Mouse (Mus musculus) hindbrain, embryonic 11.5 days (tissue): ENCODE data around the gene Best1. TPM values are rescaled to one million over a fixed set of nuclear protein-coding genes. Genes with fewer than 3 reads are reported as not detected.

Source experiments
- ATAC-seq: fragments of 200-750 bp; cut with Nextera tagmentation; 2 replicates; pipeline ENCODE4 v1.8.0; 2017; ENCODE audit warnings: mild to moderate bottlenecking, moderate TSS enrichment, moderate library complexity; ENCODE audit not compliant: low FRiP score
- DNase-seq: peaks from one replicate; pipeline ENCODE4 v3.0.0-alpha.2; 2015; ENCODE audit warnings: low spot score
- H3K27ac ChIP-seq: fragments of 300-500 bp; sonication (generic); 2 replicates; pipeline ENCODE4 v1.5.1; 2014; ENCODE audit warnings: mild to moderate bottlenecking, low read depth, low read length
- H3K27me3 ChIP-seq: fragments of 300-500 bp; sonication (generic); 2 replicates; pipeline ENCODE4 v1.6.1; 2014; ENCODE audit warnings: mild to moderate bottlenecking, low read length, moderate library complexity, mixed read lengths; ENCODE audit not compliant: control insufficient read depth, insufficient read depth
- H3K36me3 ChIP-seq: fragments of 300-500 bp; sonication (generic); 2 replicates; pipeline ENCODE4 v1.6.1; 2014; ENCODE audit warnings: mild to moderate bottlenecking, low read length, moderate library complexity, mixed read lengths; ENCODE audit not compliant: control insufficient read depth, insufficient read depth
- H3K4me1 ChIP-seq: fragments of 300-500 bp; sonication (generic); replicated peaks from 2 replicates; pipeline ENCODE4 v1.6.1; 2014; ENCODE audit warnings: low read length, mixed read lengths; ENCODE audit not compliant: control insufficient read depth, insufficient read depth
- H3K4me2 ChIP-seq: fragments of 300-500 bp; sonication (generic); replicated peaks from 2 replicates; pipeline ENCODE4 v1.6.1; 2014; ENCODE audit warnings: mild to moderate bottlenecking, low read depth, low read length
- H3K4me3 ChIP-seq: fragments of 300-500 bp; sonication (generic); 2 replicates; pipeline ENCODE4 v1.5.1; 2014; ENCODE audit warnings: low read depth, low read length
- H3K9ac ChIP-seq: fragments of 300-500 bp; sonication (generic); 2 replicates; pipeline ENCODE4 v1.6.1; 2014; ENCODE audit warnings: low read depth, low read length
- H3K9me3 ChIP-seq: fragments of 300-500 bp; sonication (generic); 2 replicates; pipeline ENCODE4 v1.6.1; 2016; ENCODE audit warnings: low read length; ENCODE audit not compliant: control insufficient read depth
- WGBS: fragments of 180-500 bp; shearing (Covaris S2); extraction: QIAGEN DNeasy Blood & Tissue Kit; methylation state at CpG from one replicate; pipeline ENCODE4 v1.1.7; 2014; 5-methylcytosine and 5-hydroxymethylcytosine counted together
- polyA plus RNA-seq: library from polyadenylated mRNA; unstranded; fragments of >200 nt; fragmentation: Nextera tagmentation; extraction: Ambion mirVana; gene quantifications from 2 replicates; pipeline ENCODE4 v1.2.1, GENCODE M21; 2014

Best1 gene
- polyA plus RNA-seq, 1 experiment from 2014 or later = 0.91 TPM

DNA sequence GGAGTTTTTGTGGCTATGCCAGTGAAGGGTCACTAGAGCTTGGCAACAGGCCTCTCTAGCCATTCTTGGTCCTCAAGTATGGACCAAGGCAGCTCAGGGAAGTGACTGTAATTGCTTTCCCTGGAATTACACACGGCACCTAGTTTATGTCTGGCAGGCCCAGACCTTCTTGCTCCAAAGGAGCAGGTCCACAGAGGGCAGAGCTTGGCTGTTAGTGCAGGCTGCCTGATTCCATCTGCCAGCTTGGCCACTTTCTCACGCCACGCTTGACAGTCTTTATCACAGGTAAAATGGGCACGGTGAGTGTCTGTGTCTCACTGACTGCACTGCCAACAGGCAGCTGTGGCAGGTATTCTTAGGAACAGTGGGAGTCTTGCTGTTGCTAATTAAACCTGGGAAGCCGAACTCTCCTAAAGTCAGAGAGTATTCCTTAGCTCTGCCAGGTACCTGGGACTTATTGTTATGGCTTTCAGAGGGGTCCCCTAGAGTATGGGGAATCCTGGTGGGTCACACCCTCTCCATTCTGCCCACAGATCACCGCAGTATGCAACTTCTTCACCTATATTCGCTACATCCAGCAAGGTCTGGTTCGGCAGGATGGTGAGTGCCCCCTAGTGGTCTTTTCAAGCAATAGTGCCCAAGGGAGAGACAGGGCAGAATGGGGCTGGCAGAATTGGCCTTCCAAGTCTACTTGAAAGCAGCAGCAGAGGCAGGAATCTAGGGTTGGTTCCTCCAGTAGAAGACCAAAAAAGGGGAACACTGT lies 32.0 kb upstream of the Best1 start:
- Histone ChIP-seq H3K4me3 (no peak overlapping the region), H3K4me2 (no peak overlapping the region), H3K9me3 (no peaks in the 10 kb centered on the region), H3K9ac (no peak overlapping the region), H3K36me3 (no peaks in the 10 kb centered on the region), H3K4me1 (no peaks in the 10 kb centered on the region), H3K27me3 (no peaks in the 10 kb centered on the region), H3K27ac (no peak overlapping the region)
- DNase-seq (peak; percentile 75), ATAC-seq (peak; percentile 53; the same call in 1 of the 2 replicates)
- WGBS = 38% methylated on average over 8 of the region's 8 CpGs

DNA sequence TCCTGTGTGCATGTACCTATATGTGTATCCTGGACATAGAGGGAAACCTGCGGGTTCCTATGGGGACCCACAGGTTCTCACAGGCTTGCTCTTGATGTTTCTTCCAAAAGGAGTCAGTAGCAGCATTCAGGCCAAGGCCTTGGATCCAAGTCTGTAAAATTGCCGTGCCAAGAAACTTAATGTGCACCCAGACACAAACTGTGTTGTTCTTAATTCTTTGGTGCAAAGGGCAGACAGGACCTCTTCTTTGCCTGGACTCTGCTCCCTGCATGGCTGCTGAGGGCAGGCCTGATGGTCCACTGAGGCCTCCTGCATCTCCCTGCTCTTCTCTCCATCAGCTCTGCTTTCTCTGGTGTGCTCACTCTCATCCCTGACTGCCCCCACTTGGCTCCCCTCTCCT lies 28.3 kb upstream of the Best1 start:
- Histone ChIP-seq H3K27ac (no peak overlapping the region), H3K4me3 (no peak overlapping the region), H3K27me3 (no peaks in the 10 kb centered on the region), H3K4me1 (no peaks in the 10 kb centered on the region), H3K4me2 (no peak overlapping the region), H3K9me3 (no peaks in the 10 kb centered on the region), H3K36me3 (no peaks in the 10 kb centered on the region), H3K9ac (no peak overlapping the region)
- DNase-seq (no peak), ATAC-seq (no peak)
- 89% methylated on average over 2 of the region's 2 CpGs for WGBS

DNA sequence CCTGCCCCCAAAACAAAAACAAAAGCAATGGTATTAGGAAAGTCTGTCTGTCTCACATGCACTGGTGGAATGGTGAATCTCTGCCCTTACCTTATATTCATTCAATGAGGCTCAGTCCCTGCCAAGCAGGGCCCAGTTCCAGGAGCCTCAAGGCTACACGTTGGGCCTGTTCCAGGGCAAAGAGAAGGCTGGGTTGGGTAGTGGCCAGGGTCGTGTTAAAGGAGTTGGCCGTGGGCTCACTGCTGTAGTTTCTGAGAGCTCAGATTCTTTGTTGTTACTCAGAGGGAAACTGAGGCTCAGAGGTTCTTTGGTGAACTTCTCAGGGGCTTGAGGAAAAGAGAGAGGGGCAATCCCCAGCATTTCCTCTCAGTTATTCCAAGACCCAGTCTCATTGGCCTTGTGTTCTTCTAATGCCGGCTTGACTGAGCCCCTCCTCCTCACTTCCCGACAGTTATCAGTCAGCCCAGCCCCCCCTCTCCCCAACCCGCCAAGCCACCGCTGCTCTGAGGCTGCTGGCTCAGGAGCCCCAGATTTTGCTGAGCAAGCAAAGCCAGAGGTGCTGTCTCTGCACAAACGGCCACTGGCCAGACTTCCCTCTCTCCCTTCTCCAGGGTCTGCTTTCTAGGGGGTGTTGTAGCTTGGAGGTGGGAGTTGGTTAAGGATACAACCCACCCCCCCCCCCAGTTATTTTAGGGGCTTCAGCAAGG lies 23.9 kb upstream of the Best1 start:
- Histone ChIP-seq H3K4me2 (no peak overlapping the region), H3K27ac (no peak overlapping the region; the same call in 1 of the 2 replicates), H3K9ac (no peak overlapping the region), H3K9me3 (no peaks in the 10 kb centered on the region), H3K27me3 (no peaks in the 10 kb centered on the region), H3K36me3 (no peaks in the 10 kb centered on the region), H3K4me1 (no peaks in the 10 kb centered on the region), H3K4me3 (no peak overlapping the region)
- 31% methylated on average over 8 of the region's 8 CpGs for WGBS
- ATAC-seq (peak; percentile 33; the same call in 1 of the 2 replicates), DNase-seq (no peak)

DNA sequence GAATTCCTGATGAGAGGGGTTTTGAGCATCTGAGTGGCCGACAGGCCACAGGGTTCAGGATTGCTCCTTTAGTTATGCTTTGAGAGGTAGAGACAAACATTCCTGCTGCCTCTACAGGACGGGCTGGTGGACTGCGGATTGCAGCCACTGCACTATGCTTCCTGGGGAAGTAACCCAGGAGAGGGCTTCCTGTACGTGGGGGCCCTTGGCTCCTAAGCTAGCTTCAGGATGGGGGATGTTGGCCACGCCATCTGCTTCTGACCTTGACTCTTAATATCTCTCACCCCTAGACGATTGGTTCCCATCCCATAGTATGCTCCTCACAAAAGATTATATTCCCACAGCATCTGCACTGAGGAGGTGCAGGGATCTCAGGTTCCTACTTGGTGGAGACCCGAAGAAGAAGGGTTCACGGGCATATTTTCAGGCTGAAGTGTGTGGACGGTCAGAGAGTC lies 21.9 kb upstream of the Best1 start:
- ATAC-seq = no peak
- H3K9me3 ChIP-seq = no peaks in the 10 kb centered on the region
- H3K27me3 ChIP-seq = peaks cover 7% of the 10 kb centered on the region; the same call in 1 of the 2 replicates
- no peak overlapping the region for H3K4me2 ChIP-seq
- DNase-seq = no peak
- H3K9ac ChIP-seq = no peak overlapping the region
- H3K4me3 ChIP-seq = no peak overlapping the region
- no peak overlapping the region for H3K27ac ChIP-seq
- 69% methylated on average over 9 of the region's 9 CpGs for WGBS
- no peaks in the 10 kb centered on the region for H3K36me3 ChIP-seq
- H3K4me1 ChIP-seq = peaks cover 3% of the 10 kb centered on the region; the same call in 1 of the 2 replicates

DNA sequence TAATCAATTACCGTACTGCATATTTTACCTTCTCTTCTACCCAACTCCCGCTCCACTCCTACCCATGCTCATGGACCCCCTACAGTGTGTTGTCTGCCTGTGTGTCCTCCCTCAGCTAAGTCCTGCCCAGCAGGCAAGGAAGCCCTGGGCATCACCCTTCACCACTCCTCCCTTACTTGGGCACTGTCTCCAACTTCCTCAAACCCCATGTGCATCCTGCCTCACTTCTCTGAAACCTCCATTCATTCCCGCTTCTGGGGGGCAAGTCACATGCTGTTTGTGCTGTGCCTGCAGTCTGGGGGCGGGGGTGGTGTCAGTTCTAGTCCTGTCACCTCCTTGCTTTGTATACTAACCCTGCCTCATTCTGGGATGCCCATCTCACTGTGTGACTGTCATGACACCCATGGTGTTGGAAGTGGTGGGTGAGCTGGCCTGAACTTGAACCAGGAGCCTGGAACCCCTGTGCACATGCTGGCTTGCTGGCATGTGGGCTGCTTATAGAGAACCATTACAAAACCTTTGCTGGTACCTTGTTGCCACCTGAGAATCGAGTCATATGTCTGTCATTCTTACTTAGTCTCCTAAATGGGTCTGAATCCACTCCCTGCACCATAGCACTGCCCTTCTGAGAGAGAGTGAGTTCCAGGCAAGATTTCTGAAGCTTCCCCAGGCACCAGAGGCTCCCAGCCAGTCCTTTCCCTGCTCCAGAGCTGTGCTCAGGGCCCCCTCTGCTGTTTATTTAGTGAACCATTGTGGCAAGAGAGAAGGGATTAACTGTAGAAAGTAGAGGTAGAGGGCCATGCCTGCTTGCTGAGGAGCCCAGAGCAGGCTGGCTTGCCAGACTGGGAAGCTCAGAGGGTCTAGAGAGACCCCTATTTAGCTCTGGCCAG lies 21.2 kb upstream of the Best1 start:
- ATAC-seq = no peak
- Histone ChIP-seq H3K27ac (no peak overlapping the region), H3K27me3 (peaks cover 7% of the 10 kb centered on the region; the same call in 1 of the 2 replicates), H3K9me3 (no peaks in the 10 kb centered on the region), H3K4me1 (peaks cover 3% of the 10 kb centered on the region; the same call in 1 of the 2 replicates), H3K4me3 (no peak overlapping the region), H3K36me3 (no peaks in the 10 kb centered on the region), H3K9ac (no peak overlapping the region), H3K4me2 (no peak overlapping the region)
- no peak for DNase-seq
- WGBS = 63% methylated on average over 5 of the region's 5 CpGs

DNA sequence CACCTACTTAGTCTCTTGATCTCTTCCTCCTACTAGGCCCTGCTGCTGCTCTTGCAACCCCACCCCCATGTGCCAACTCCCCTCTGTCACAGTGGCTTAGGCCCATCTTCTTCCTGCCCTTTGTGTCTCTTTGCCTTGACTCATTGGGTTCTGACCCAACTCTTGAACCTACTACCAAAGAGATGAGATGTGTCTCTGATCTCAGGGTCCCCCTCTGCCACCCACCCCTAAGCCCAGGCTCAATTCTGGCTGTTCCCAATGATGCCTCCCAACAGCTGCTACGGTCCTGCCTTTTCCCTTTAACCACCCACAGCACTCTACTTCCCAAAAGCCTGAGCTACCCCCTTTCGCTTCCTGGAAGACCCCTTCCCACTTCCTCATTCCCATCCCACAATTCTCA lies 20.5 kb upstream of the Best1 start:
- Histone ChIP-seq H3K4me3 (no peak overlapping the region), H3K4me1 (peaks cover 3% of the 10 kb centered on the region; the same call in 1 of the 2 replicates), H3K4me2 (no peak overlapping the region), H3K27ac (no peak overlapping the region), H3K9ac (no peak overlapping the region), H3K36me3 (no peaks in the 10 kb centered on the region), H3K27me3 (peaks cover 7% of the 10 kb centered on the region; the same call in 1 of the 2 replicates), H3K9me3 (no peaks in the 10 kb centered on the region)
- ATAC-seq (no peak), DNase-seq (no peak)
- 92% methylated on average over 2 of the region's 2 CpGs for WGBS

DNA sequence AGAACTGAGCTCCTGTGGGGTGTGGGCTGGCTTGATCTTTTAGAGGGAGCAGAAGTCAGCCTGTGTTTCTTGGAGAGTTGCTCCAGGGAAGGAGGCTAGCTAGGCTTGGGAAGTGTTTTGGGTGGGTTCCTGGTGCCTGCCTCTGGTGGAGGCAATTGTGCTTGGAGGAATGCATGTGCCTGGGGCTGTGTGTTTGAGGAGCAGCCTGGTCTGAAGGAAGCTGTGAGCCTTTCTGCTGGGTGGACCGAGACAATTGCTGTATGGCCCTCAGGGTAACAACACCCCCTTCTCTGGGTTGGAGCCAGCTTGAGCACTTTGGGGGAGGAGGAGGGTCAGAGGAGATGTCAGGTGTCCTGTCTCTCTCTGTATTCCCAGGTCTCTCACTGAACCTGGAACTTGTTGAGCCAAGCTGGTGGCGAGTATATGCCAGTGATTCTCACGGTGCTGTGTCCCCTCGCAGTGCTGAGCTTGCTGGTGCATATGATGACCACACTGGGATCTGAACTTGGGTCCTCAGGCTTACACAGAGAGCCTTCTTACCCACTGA lies 17.9 kb upstream of the Best1 start:
- Histone ChIP-seq H3K4me1 (peaks cover 3% of the 10 kb centered on the region; the same call in 1 of the 2 replicates), H3K27me3 (peaks cover 7% of the 10 kb centered on the region; the same call in 1 of the 2 replicates), H3K9ac (no peak overlapping the region), H3K4me2 (peak overlapping the region; percentile 69), H3K27ac (no peak overlapping the region), H3K9me3 (no peaks in the 10 kb centered on the region), H3K36me3 (no peaks in the 10 kb centered on the region), H3K4me3 (peak overlapping the region; percentile 41)
- DNase-seq = no peak
- WGBS = 71% methylated on average over 4 of the region's 4 CpGs
- ATAC-seq = no peak

DNA sequence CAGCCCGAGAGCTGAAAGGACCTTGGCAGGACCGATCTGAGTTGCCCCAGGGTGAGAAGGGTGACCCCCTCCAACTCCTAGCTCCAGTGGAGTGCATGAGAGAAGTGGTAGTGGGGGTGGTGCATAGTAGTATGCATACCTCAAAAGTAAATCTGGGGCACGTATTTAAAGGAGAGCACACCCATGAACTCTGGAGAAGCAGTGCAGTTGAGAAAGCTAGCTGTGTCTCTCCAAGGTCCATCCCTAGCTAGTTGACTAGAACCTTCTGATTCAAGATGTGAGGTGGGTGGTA lies 17.0 kb upstream of the Best1 start:
- peaks cover 3% of the 10 kb centered on the region; the same call in 1 of the 2 replicates for H3K4me1 ChIP-seq
- ATAC-seq (no peak), DNase-seq (no peak)
- H3K9ac ChIP-seq = peak overlapping the region; percentile 49
- no peaks in the 10 kb centered on the region for H3K9me3 ChIP-seq
- H3K4me2 ChIP-seq = peak overlapping the region; percentile 69
- peak overlapping the region; percentile 6; the same call in 1 of the 2 replicates for H3K27ac ChIP-seq
- no peaks in the 10 kb centered on the region for H3K36me3 ChIP-seq
- peak overlapping the region; percentile 41 for H3K4me3 ChIP-seq
- 6% methylated on average over 3 of the region's 3 CpGs for WGBS
- peaks cover 7% of the 10 kb centered on the region; the same call in 1 of the 2 replicates for H3K27me3 ChIP-seq
